Mouse (Mus musculus) liver, adult 2 months (tissue): ENCODE measurements around the gene Cpox.

Experiments
- CTCF ChIP-seq: fragments of 200-500 bp; IDR thresholded peaks from 2 replicates; pipeline ENCODE4 v1.5.1; 2011; ENCODE audit warnings: low read depth, low read length, control low read depth
- POLR2A ChIP-seq: fragments of 200-500 bp; IDR thresholded peaks from 2 replicates; pipeline ENCODE4 v1.6.1; 2011; ENCODE audit warnings: low read length, control low read depth; ENCODE audit not compliant: insufficient read depth; ENCODE audit errors: extremely low read depth

GRCm38 (mm10) chr16:58670643-58671042 lies 551 bp downstream of the Cpox start:
- TF ChIP-seq CTCF (no peak), POLR2A (no peak)
